Mouse (Mus musculus) kidney, embryonic 14.5 days (tissue): ENCODE data around the gene Htr1d. TPM values are rescaled to one million over a fixed set of nuclear protein-coding genes. Genes with fewer than 3 reads are reported as not detected.

Experiments
- ATAC-seq: fragments of 200-750 bp; cut with Nextera tagmentation; 2 replicates; pipeline ENCODE4 v1.8.0; 2017; ENCODE audit warnings: moderate number of reproducible peaks, mild to moderate bottlenecking, moderate TSS enrichment, moderate library complexity; ENCODE audit not compliant: low FRiP score, low TSS enrichment
- H3K27ac ChIP-seq: fragments of 300-500 bp; sonication (generic); 2 replicates; pipeline ENCODE4 v1.5.1; 2014; ENCODE audit warnings: low read depth, mild to moderate bottlenecking, low read length, moderate library complexity, mixed read lengths
- H3K27me3 ChIP-seq: fragments of 300-500 bp; sonication (generic); 2 replicates; pipeline ENCODE4 v1.6.1; 2014; ENCODE audit warnings: mild to moderate bottlenecking, low read length; ENCODE audit not compliant: control insufficient read depth, insufficient read depth
- H3K36me3 ChIP-seq: fragments of 300-500 bp; sonication (generic); 2 replicates; pipeline ENCODE4 v1.6.1; 2014; ENCODE audit warnings: low read length, mixed read lengths; ENCODE audit not compliant: control insufficient read depth, insufficient read depth
- H3K4me1 ChIP-seq: fragments of 300-500 bp; sonication (generic); 2 replicates; pipeline ENCODE4 v1.6.1; 2014; ENCODE audit warnings: low read length, mixed read lengths; ENCODE audit not compliant: control insufficient read depth, insufficient read depth
- H3K4me2 ChIP-seq: fragments of 300-500 bp; sonication (generic); replicated peaks from 2 replicates; pipeline ENCODE4 v1.6.1; 2014; ENCODE audit warnings: low read depth, mild to moderate bottlenecking, low read length
- H3K4me3 ChIP-seq: fragments of 300-500 bp; sonication (generic); 2 replicates; pipeline ENCODE4 v1.5.1; 2014; ENCODE audit warnings: mild to moderate bottlenecking, low read length
- H3K9ac ChIP-seq: fragments of 300-500 bp; sonication (generic); 2 replicates; pipeline ENCODE4 v1.6.1; 2014; ENCODE audit warnings: low read depth, mild to moderate bottlenecking, low read length, moderate library complexity
- H3K9me3 ChIP-seq: fragments of 300-500 bp; sonication (generic); 2 replicates; pipeline ENCODE4 v1.6.1; 2016; ENCODE audit warnings: low read length; ENCODE audit not compliant: control insufficient read depth
- WGBS: fragments of 180-500 bp; shearing (Covaris S2); extraction: QIAGEN DNeasy Blood & Tissue Kit; methylation state at CpG from one replicate; pipeline ENCODE4 v1.1.7; 2014; 5-methylcytosine and 5-hydroxymethylcytosine counted together
- polyA plus RNA-seq: library from polyadenylated mRNA; unstranded; fragments of >200 nt; fragmentation: Nextera tagmentation; extraction: Ambion mirVana; gene quantifications from 2 replicates; pipeline ENCODE4 v1.2.1, GENCODE M21; 2014

Htr1d gene
- polyA plus RNA-seq, 1 experiment from 2014 or later = 0.60 TPM

- no peak overlapping the region for H3K9ac ChIP-seq
- 68% methylated on average over 14 of the region's 14 CpGs for WGBS
- no peak overlapping the region for H3K27ac ChIP-seq
- no peaks in the 10 kb centered on the region for H3K27me3 ChIP-seq
- ATAC-seq = no peak
- no peak overlapping the region for H3K4me3 ChIP-seq
- no peaks in the 10 kb centered on the region for H3K36me3 ChIP-seq
- H3K4me1 ChIP-seq = peaks cover 20% of the 10 kb centered on the region
- no peaks in the 10 kb centered on the region for H3K9me3 ChIP-seq
- H3K4me2 ChIP-seq = no peak overlapping the region
Observed at GRCm38 (mm10) chr4:136468553-136469327, 45.4 kb downstream of the Htr1d start.

GRCm38 (mm10) chr4:136469371-136469903, 46.1 kb downstream of the Htr1d start, which contains the start of gene Luzp1:
TSS of gene Luzp1 (plus strand) at chr4:136469761.
- H3K4me3 ChIP-seq = peak within 1 kb of the TSS; percentile 96
- H3K4me2 ChIP-seq = peak within 1 kb of the TSS; percentile 47
- H3K27me3 ChIP-seq = no peaks in the 10 kb centered on the region
- peak; percentile 94 for ATAC-seq
- H3K9ac ChIP-seq = peak within 1 kb of the TSS; percentile 86
- no peaks in the 10 kb centered on the region for H3K36me3 ChIP-seq
- no peaks in the 10 kb centered on the region for H3K9me3 ChIP-seq
- peaks cover 20% of the 10 kb centered on the region for H3K4me1 ChIP-seq
- peak within 1 kb of the TSS; percentile 94 for H3K27ac ChIP-seq
- 1% methylated on average over 32 of the region's 36 CpGs for WGBS

- Histone ChIP-seq H3K4me1 (peaks cover 20% of the 10 kb centered on the region), H3K27me3 (no peaks in the 10 kb centered on the region), H3K9me3 (no peaks in the 10 kb centered on the region), H3K27ac (peak overlapping the region; percentile 94), H3K36me3 (no peaks in the 10 kb centered on the region), H3K9ac (peak overlapping the region; percentile 86), H3K4me2 (peak overlapping the region; percentile 47), H3K4me3 (peak overlapping the region; percentile 96)
- WGBS = under 1% methylated on average over 36 of the region's 55 CpGs
- ATAC-seq = peak; percentile 87
Observed at GRCm38 (mm10) chr4:136469941-136470346, 46.6 kb downstream of the Htr1d start.

- peak; percentile 13 for ATAC-seq
- no peaks in the 10 kb centered on the region for H3K9me3 ChIP-seq
- under 1% methylated on average over 45 of the region's 58 CpGs for WGBS
Observed at GRCm38 (mm10) chr4:136470347-136471071, 47.2 kb downstream of the Htr1d start.

GRCm38 (mm10) chr4:136476692-136477091, 53.4 kb downstream of the Htr1d start:
- Histone ChIP-seq H3K36me3 (no peaks in the 10 kb centered on the region), H3K4me1 (peaks cover 7% of the 10 kb centered on the region; the same call in 1 of the 2 replicates), H3K4me3 (no peak overlapping the region), H3K27me3 (no peaks in the 10 kb centered on the region), H3K9ac (no peak overlapping the region), H3K4me2 (no peak overlapping the region), H3K27ac (no peak overlapping the region), H3K9me3 (no peaks in the 10 kb centered on the region)
- no peak for ATAC-seq
- 94% methylated on average over 1 of the region's 1 CpGs for WGBS

More at GRCm38 (mm10) chr4:136470347-136471071, 47.2 kb downstream of the Htr1d start:
- Histone ChIP-seq H3K4me2 (peak overlapping the region; percentile 47), H3K36me3 (no peaks in the 10 kb centered on the region), H3K4me1 (peaks cover 20% of the 10 kb centered on the region), H3K27me3 (no peaks in the 10 kb centered on the region), H3K27ac (peak overlapping the region; percentile 94), H3K4me3 (peak overlapping the region; percentile 96), H3K9ac (peak overlapping the region; percentile 86)

GRCm38 (mm10) chr4:136486549-136486948, 63.2 kb downstream of the Htr1d start:
- 89% methylated on average over 2 of the region's 2 CpGs for WGBS
- no peak overlapping the region for H3K9ac ChIP-seq
- no peaks in the 10 kb centered on the region for H3K27me3 ChIP-seq
- H3K4me3 ChIP-seq = no peak overlapping the region
- no peaks in the 10 kb centered on the region for H3K36me3 ChIP-seq
- no peak overlapping the region for H3K27ac ChIP-seq
- H3K4me1 ChIP-seq = no peaks in the 10 kb centered on the region
- ATAC-seq = no peak
- H3K4me2 ChIP-seq = no peak overlapping the region
- H3K9me3 ChIP-seq = no peaks in the 10 kb centered on the region

Other genes with a start within 250 kb of the Htr1d start
- 2.0 and 3.0 TPM in 2 replicates for gene Asap3, start 217.2 kb upstream of the Htr1d start, polyA plus RNA-seq
- gene Tcea3, start 175.8 kb upstream of the Htr1d start, polyA plus RNA-seq = 5.4 and 6.3 TPM in 2 replicates
- gene Zfp46, start 138.8 kb upstream of the Htr1d start, polyA plus RNA-seq = 12.2 and 22.0 TPM in 2 replicates
- gene Hnrnpr, start 112.6 kb upstream of the Htr1d start, polyA plus RNA-seq = 115 and 180 TPM in 2 replicates
- gene 6030445D17Rik, start 38.7 kb downstream of the Htr1d start, polyA plus RNA-seq = 0.16 and 0.54 TPM in 2 replicates
- gene Luzp1, start 46.2 kb downstream of the Htr1d start, polyA plus RNA-seq = 140 and 144 TPM in 2 replicates
- gene Kdm1a, start 179.2 kb downstream of the Htr1d start, polyA plus RNA-seq = 60.9 and 69.9 TPM in 2 replicates
- not detected in 2 replicates for gene Tex46, start 186.9 kb downstream of the Htr1d start, polyA plus RNA-seq
- 0.14 TPM in 1 of 2 replicates, not detected in the other for gene Lactbl1, start 199.1 kb downstream of the Htr1d start, polyA plus RNA-seq